Mouse (Mus musculus): ENCODE measurements around the gene Ccn5.

DNA sequence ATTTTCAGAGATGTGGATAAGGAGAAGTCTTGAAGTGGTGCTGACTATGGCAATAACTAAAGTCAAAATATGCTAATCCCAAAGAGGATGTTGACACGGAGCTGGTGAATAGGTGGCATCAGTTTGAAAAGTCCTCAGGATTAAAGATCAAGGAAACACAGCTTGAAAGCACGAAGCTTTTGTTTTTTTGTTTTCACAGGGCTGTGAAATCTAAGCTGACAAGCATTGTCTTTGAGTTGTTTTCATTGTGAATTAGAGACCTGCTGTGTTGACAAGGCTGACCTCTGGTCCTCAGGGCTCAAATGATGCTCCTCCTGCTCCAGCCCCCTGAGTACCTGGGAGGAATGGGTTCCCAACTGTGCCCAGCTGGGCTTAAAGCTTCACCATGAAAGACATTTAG is 43.6 kb upstream of the Ccn5 start:
- TF ChIP-seq POLR2A (IDR thresholded peaks at IDR 0.05; ENCODE audit: borderline replicate concordance, extremely low read depth, low read depth, low read length) (no peak), CTCF (IDR thresholded peaks at IDR 0.05; ENCODE audit: insufficient read depth, low read length) (no peak)

Measured in lung, adult 2 months (tissue).